Mouse (Mus musculus): ENCODE measurements around the gene Sco1.

DNA sequence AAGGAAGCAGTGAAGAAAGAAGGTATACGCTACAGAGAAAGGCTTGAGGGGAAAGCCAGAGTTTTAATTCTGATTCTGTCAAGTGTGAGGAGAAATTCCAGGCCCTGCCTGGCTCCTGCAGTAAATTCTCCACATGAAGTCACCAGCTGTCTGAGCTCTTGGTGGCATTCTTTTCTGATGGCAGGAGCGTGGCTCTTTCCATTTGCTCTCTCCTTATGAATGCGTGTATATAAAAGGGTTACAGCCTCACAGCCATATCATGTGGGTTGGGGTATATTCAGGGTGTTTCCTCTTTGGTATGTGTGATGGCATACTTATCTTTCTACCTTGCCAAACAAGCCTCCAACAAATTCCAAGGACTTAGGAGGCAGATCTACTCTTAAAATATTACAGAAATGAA is 10.3 kb downstream of the Sco1 start:
- TF ChIP-seq CTCF (IDR thresholded peaks at IDR 0.05; ENCODE audit: control insufficient read depth, insufficient read depth, insufficient replicate concordance, low read depth, low read length) (no peak), POLR2A (IDR thresholded peaks at IDR 0.05; ENCODE audit: control insufficient read depth, low read depth, low read length) (no peak)
